ENCODE assay signal across 23 mouse cellular contexts in the genomic region with DNA sequence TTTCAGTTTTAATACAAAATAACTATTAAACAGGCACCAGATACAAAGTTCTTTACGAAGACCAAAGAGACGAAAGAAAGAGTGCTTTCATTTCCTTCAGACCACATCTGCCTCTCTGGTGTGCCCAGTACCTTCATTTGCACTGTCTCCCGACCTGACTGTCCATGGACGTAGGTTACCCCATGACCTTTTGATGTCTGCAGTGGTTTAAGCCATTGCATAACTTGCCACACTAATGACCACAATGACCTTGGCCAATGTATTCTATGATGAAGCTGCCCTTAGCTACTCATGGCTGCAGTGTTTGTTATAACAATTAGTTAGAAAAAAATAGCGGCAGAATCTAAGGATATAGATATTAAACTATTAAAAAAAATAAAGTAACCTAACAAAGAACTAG.
DNase-seq lines count a peak whose midpoint lies in the region; ATAC-seq and TF ChIP-seq lines count a peak whose summit lies in the region.
"Had no signal": no experiment of that assay in that cellular context is flagged by ENCODE, and none has a peak within 500 bp of the region (broad histone marks: within the 10 kb centered on the region; RNA-seq: fewer than 3 reads in every experiment).

No protein-coding gene starts in this region.

- 59% methylated on average over 5 of the region's 5 CpGs for WGBS in liver, adult 2 months

- H3K36me3 ChIP-seq in liver, adult 2 months (ENCODE audit: control insufficient read depth, insufficient read depth, low read length) = no peaks in the 10 kb centered on the region
- H3K36me3 ChIP-seq: embryonic facial prominence, embryonic 12.5 days; embryonic facial prominence, embryonic 15.5 days; G1E; hindbrain, embryonic 12.5 days; hindbrain, embryonic 15.5 days had no signal

- no peaks in the 10 kb centered on the region for H3K79me2 ChIP-seq in liver, adult 2 months (ENCODE audit: control insufficient read depth, insufficient read depth, low read length)

- no peaks in the 10 kb centered on the region; the same call in 1 of the 2 replicates for H3K4me1 ChIP-seq in liver, adult 2 months (ENCODE audit: control insufficient read depth, insufficient read depth, low read length)
- H3K4me1 ChIP-seq: embryonic facial prominence, embryonic 12.5 days; embryonic facial prominence, embryonic 15.5 days; hindbrain, embryonic 12.5 days; hindbrain, embryonic 15.5 days had no signal

- peak; percentile 69 for ATAC-seq in megakaryocyte, adult 5-6 weeks (ENCODE audit: poor library complexity, severe bottlenecking)
- ATAC-seq: forebrain, embryonic 14.5 days; forebrain, postnatal 0 days; intestine, postnatal 0 days; Patski had no signal

- no peaks in the 10 kb centered on the region for H3K27me3 ChIP-seq in liver, adult 2 months (ENCODE audit: control insufficient read depth, insufficient read depth, low read length)
- H3K27me3 ChIP-seq: CH12.LX; embryonic facial prominence, embryonic 12.5 days; embryonic facial prominence, embryonic 15.5 days; hindbrain, embryonic 12.5 days; hindbrain, embryonic 15.5 days; Patski had no signal

- TF ChIP-seq CTCF in liver, adult 2 months (IDR thresholded peaks at IDR 0.05; ENCODE audit: low read depth, low read length) = no peak

- no peak overlapping the region for H3K27ac ChIP-seq in liver, adult 2 months (replicated peaks; ENCODE audit: insufficient read depth, low read depth, low read length)
- H3K27ac ChIP-seq: embryonic facial prominence, embryonic 12.5 days; embryonic facial prominence, embryonic 15.5 days; gastrocnemius, adult 2 months; hindbrain, embryonic 12.5 days; hindbrain, embryonic 15.5 days had no signal

- TF ChIP-seq POLR2A in liver, adult 2 months (IDR thresholded peaks at IDR 0.05; ENCODE audit: extremely low read depth, insufficient read depth, low read length) = no peak

- H3K9ac ChIP-seq in liver, adult 2 months (ENCODE audit: low read depth, low read length) = no peak overlapping the region
- H3K9ac ChIP-seq: embryonic facial prominence, embryonic 12.5 days; embryonic facial prominence, embryonic 15.5 days; forebrain, postnatal 0 days; hindbrain, embryonic 12.5 days; hindbrain, embryonic 15.5 days had no signal

- peak; percentile 14 for DNase-seq in adrenal gland, adult 8-10 months
- no peak for DNase-seq in adrenal gland, postnatal 14 days
- peak; percentile 22 for DNase-seq in liver, adult 2 months (ENCODE audit: extremely low read depth, low read depth, low spot score)
- DNase-seq in liver = no peak
- peak; percentile 24 to 48 for DNase-seq in adrenal gland, postnatal 36 days
- no peak for DNase-seq in left cerebral cortex, postnatal 36 days (ENCODE audit: low spot score in 2 of 2)
- no peak for DNase-seq in embryo, embryonic 11 days
- DNase-seq: cerebellum, adult 18-20 months; cerebellum, adult 9-10 months; cerebellum, postnatal 14 days; forebrain, postnatal 0 days; gastrocnemius, adult 2 months; gastrocnemius, postnatal 14 days had no signal

- no peak overlapping the region for H3K4me3 ChIP-seq in liver, adult 2 months (ENCODE audit: insufficient read depth, low read depth, low read length)
- H3K4me3 ChIP-seq: embryonic facial prominence, embryonic 12.5 days; embryonic facial prominence, embryonic 15.5 days; gastrocnemius, adult 2 months; hindbrain, embryonic 12.5 days; hindbrain, embryonic 15.5 days had no signal

- intact Hi-C loops in left cerebral cortex, postnatal 36 days (cut with DNase I) = no loop called here

Comparison
In these comparisons a context has a peak if more than half of its experiments do, and no peak if none do; other contexts are left out.
1. DNase-seq: peak in adrenal gland, adult 8-10 months (single experiment), liver, adult 2 months (single experiment) and adrenal gland, postnatal 36 days (2 of 2); none in adrenal gland, postnatal 14 days (single experiment), liver (single experiment), left cerebral cortex, postnatal 36 days (0 of 2) and embryo, embryonic 11 days (single experiment).